Mouse (Mus musculus) heart, postnatal 36 days (tissue): ENCODE results near the gene Gm5136. TPM values are rescaled to one million over a fixed set of nuclear protein-coding genes. Genes with fewer than 3 reads are reported as not detected.

Experiments
- DNase-seq, 2 experiments: peaks; one replicate each; pipeline ENCODE4 v3.0.0; 2021 to 2022
- intact Hi-C: fragments of 180-260 bp; cut with DNase I; formaldehyde crosslinking; loops from one replicate; pipeline ENCODE4 v1.15.1; 2025
- total RNA-seq, 2 experiments: library from RNA; stranded (reverse); gene quantifications; 2 replicates each; pipeline ENCODE4 v1.2.3; 2021

The Gm5136 gene
- total RNA-seq, 2 experiments from 2014 or later, result not detected

DNA sequence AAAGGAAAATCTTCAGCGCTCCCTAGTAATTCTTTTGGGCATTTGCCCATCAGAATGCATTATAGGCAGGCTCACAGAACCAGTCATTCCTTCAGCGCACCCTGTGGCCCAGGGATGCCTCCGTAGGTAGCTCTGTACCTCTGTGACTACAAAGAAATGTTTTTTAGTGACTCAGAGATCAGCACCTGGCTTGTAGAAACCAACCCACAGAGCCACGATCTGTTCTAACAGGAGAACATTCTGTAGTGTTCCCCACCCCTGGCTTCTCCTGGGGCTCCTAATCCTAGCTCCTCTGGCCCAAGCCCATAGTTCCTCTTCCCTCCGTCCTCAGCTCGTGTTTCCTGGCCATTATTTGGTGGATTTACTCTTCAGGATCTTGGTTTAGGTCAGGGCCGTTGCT, 50.8 kb downstream of the Gm5136 start:
- intact Hi-C loops, result no loop called here
- DNase-seq, result no peak
